Mouse (Mus musculus): ENCODE data around the gene Gm9195.

The Gm9195 gene

GRCm38 (mm10) chr14:72491738-72492137 lies at the start of gene Gm9195:
TSS of gene Gm9195 (minus strand) at chr14:72491838.
- DNase-seq (ENCODE audit: low read depth, low spot score) = no peak

- DNase-seq (ENCODE audit: low read depth, low spot score) = no peak
Observed at GRCm38 (mm10) chr14:72536392-72537017, 44.9 kb upstream of the Gm9195 start.

DNA sequence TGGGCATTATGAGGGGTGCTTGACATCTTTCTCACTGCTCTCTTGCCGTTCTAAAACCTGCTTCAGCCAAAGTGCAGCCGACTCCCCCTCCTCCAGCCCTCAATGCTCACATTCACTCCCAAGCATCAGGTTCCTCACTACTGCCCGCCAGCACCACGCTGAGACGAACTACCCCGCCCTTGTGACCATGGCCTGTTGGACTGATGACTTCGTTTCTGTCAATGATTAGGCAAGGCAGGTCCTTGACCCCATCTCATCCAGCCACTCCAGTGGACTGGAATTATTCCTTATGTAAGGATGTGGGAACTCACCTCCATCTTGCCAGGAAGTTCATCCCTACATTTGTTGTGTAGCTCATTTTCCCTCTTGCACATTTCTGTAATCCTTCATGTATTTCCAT lies 42.2 kb upstream of the Gm9195 start:
- no peak for DNase-seq (ENCODE audit: low read depth, low spot score)

GRCm38 (mm10) chr14:72532028-72532917 lies 40.6 kb upstream of the Gm9195 start:
- peak; percentile 11 for DNase-seq (ENCODE audit: low read depth, low spot score)

GRCm38 (mm10) chr14:72527126-72527525 lies 35.5 kb upstream of the Gm9195 start:
- no peak for DNase-seq (ENCODE audit: low read depth, low spot score)

- no peak for DNase-seq (ENCODE audit: low read depth, low spot score)
Observed at GRCm38 (mm10) chr14:72519561-72519960, 27.9 kb upstream of the Gm9195 start.

DNA sequence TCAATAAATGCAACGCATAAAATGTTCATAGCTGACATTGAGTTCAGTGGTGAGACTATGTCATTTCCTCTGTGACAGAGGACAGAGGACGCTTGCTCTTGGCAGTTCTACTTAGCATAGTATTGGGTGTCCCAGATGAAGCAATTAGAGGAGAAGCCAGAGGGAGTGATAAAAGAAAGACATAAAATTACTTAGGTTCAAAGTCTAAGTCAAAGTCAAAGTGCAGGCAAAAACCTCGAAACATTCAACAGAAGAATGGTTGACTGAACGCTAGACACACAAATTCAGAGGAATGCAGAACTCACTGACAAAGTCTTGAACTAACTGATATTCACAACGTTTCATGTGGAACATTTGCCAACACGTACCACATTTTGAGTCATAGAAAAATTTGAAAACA lies 27.1 kb upstream of the Gm9195 start:
- DNase-seq (ENCODE audit: low read depth, low spot score) = no peak

GRCm38 (mm10) chr14:72516376-72516775 lies 24.7 kb upstream of the Gm9195 start:
- no peak for DNase-seq (ENCODE audit: low read depth, low spot score)

DNA sequence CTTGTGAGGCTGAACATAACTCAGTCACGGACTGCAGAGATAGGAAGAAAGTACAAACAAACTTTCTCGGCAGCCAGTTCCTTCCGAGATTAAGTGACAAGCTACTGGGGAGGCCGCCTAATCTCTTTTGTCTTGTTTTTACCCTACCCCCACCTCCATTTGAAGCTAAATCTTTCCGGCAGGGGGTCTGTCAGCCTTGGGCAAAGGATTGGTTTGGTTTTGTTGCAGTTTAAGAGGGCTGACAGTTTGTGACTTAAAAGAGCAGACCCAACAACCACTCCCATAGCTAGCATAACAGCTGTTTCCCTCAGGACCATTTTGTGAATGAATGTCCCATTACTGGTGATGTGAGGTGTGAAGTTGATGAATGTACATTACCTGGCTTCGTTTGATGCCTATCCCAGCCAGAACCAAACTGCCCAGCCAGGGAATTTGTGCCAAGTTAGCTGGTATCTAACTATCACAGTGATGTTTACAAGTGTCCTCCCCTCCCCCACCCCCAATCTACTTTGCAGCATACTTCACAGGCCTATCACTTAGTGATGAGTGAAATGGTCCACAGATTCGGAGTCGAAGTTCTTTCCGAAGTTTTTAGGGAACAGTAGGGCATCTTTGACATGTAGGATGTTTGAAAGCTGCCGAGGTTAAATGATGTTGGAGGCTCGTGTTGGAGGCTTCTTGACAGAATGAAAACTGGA lies 15.2 kb upstream of the Gm9195 start:
- DNase-seq (ENCODE audit: low read depth, low spot score) = no peak

GRCm38 (mm10) chr14:72506018-72506722 lies 14.5 kb upstream of the Gm9195 start:
- DNase-seq (ENCODE audit: low read depth, low spot score) = no peak

GRCm38 (mm10) chr14:72504985-72505384 lies 13.3 kb upstream of the Gm9195 start:
- DNase-seq (ENCODE audit: low read depth, low spot score) = no peak

- no peak for DNase-seq (ENCODE audit: low read depth, low spot score)
Observed at GRCm38 (mm10) chr14:72503241-72503640, 11.6 kb upstream of the Gm9195 start.

- no peak for DNase-seq (ENCODE audit: low read depth, low spot score)
Observed at GRCm38 (mm10) chr14:72493775-72494174, 2.1 kb upstream of the Gm9195 start.

GRCm38 (mm10) chr14:72490367-72490766 lies 1.3 kb downstream of the Gm9195 start:
- DNase-seq (ENCODE audit: low read depth, low spot score) = no peak

DNA sequence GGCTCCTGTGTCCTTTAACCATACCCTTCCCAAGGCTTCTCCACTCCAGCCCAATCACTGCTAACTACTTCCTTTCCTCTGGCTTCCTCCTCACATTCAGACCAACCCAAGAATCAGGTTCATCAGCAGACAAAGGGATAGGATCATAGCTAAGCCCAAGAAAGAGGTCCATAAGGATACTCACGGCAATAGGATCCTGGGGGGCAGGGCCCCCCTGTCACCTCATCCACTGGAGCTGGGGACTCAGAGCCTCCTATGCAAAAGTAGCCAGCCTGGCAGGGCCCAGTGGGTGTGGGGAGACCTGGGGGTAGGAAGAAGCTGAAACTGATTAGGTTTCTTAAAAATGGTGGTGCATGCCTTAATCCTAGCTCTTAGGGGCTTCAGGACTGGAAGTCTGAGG lies 17.1 kb downstream of the Gm9195 start:
- DNase-seq (ENCODE audit: low read depth, low spot score) = no peak

GRCm38 (mm10) chr14:72468429-72468828 lies 23.2 kb downstream of the Gm9195 start:
- DNase-seq (ENCODE audit: low read depth, low spot score) = no peak

DNA sequence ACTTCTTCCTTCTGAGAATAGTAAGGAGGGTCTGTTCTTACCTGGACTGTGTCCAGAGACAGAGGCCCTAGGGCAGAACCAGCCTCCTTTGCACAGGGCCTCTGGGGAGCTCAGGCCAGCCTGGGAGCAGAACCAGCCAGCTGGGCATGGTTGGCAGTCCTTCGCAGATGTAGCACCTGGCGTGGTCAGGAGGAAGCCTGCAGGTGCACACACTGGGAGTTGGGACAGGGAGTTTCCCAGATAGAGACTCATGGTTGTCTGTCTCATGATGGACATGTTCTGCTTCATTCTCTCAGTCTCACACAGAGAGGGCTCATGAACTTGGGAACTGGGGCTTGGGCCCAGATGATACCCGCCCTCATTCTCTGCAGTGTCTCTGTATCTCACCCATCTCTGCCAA lies 25.3 kb downstream of the Gm9195 start:
- no peak for DNase-seq (ENCODE audit: low read depth, low spot score)

GRCm38 (mm10) chr14:72461591-72461990 lies 30.0 kb downstream of the Gm9195 start:
- no peak for DNase-seq (ENCODE audit: low read depth, low spot score)

DNA sequence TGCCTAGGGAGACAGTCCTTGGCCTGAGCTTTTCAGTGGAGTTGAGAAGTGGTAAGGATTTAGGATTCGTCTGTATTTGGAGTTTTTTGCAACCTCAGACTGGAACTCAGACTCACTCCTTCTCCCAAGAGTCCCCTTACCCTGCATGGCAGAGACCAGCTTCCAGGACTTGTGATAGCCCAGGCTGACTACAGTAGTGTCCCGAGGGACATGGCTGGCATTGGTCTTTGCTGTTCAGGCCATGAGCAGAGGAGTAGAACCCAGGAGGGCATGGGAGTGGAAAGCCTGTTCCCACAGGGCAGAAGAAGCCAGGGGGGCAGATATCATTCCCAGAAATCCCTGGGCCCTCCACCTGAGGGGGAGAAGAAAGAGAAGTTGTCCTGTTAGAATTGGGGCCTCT lies 31.3 kb downstream of the Gm9195 start:
- no peak for DNase-seq (ENCODE audit: low read depth, low spot score)

GRCm38 (mm10) chr14:72458930-72459329 lies 32.7 kb downstream of the Gm9195 start:
- DNase-seq (ENCODE audit: low read depth, low spot score) = no peak

DNA sequence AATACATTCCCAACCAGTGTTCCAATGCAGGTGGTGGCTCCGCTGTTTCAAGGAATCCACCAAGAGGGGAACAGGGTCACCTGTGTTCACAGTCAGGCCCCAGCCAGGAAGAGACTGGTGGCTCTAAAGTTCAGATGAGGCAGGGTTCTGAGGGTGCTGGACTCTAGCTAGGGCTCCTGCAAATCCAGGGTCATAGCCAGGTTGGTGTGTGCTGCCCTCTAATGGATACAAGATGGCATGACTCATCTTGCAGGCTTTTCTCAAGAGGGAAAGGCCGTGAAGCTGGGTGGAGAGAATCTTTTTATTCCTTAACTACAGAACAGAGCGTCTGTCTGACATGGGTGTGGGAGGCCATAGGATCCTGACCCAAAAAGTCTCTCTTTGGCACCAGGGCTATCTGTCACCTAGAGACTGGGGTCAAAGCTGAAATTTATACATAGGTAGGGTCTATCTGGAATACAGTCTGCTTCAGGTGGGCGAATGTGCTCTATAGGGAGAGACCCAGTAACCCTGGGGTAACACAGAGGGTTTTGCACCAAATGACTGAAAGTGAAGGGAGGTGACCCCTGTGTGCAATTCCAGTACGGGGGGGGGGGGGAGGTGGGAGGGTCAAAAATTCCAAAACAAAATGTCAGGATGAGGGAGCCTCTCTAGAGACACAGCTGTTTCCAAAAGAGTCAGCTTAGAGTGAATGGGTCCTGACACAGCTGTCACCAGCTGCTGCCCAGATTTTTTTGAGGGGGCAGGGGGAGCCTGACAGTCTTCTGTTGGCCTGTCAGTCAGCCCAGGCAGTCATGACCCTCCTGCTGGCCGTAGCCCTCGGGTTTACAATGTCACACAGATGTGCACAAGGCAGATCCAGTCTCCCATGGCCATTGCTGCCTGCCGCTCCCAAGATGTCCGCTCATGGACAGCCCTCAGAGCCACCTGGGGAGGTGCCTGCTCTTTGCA lies 44.2 kb downstream of the Gm9195 start:
- DNase-seq (ENCODE audit: low read depth, low spot score) = peak; percentile 26

Measured in embryo, embryonic 11.5 days (tissue).